Mouse (Mus musculus) liver (tissue): ENCODE results near the gene Mgat4e.
"Not testable (repeated sequence)": the region's sequence is repeated elsewhere in the genome, so short reads cannot be mapped to it uniquely, and the experiment has no call there.

Experiments
- DNase-seq: peaks from one replicate; pipeline ENCODE4 v3.0.0-alpha.2; 2020; ENCODE audit warnings: mixed read lengths

The Mgat4e gene

DNA sequence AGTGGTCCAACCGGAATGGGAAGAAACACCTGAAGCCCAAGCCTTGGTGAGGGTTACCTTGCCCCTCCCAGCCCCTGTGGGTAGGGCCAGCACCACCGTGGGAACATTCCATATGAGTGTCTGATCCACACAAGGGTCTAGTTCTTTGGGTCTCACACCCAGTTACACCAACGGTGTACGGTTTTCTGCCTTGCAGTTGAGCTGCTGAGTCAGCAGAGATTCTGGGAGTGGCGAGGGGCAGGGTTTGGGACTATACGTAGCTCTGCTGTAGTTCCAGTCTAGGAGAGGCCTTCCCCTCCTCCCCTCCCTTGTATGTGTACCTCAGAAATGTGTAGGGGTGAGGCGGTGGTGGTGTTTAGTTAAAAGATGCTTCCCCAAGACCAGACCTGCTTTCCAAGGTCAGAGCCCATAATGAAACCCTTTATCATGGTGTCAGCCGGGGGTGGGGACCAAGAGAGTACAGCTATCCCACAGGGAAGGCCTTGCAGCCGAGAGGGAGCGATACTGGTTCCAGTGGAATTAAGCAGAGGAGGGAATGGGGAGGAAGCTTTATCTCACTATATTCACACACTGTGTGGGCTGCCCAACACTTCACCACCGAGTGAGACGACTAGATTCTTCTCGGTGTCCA is 5.9 kb upstream of the Mgat4e start:
- DNase-seq = peak; percentile 56

GRCm38 (mm10) chr1:134552396-134552795 is 2.9 kb upstream of the Mgat4e start:
- DNase-seq = no peak

DNA sequence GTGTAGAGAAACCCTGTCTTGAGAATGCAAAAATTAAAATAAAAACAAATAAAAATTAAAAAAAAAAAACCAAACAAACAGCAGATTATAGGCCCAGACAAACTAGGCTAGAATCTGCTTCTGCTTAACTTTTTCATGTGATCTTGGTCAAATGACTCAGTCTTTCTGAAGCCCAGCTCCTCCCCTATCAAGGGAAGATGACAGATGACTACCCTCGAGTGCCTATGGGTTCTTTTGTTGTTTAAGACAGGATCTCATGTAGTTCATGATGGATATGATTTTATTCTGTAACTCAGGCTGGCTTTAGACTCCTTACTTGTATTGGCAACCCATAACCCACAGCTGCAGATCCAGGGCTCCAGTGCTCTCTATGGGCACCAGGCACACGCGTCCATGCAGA is 2.4 kb upstream of the Mgat4e start:
- DNase-seq = no peak

- no peak for DNase-seq
Measured at GRCm38 (mm10) chr1:134548231-134548630, 1.3 kb downstream of the Mgat4e start.

GRCm38 (mm10) chr1:134540610-134541009 is 8.9 kb downstream of the Mgat4e start:
- DNase-seq = no peak

GRCm38 (mm10) chr1:134535513-134535912 is 14.0 kb downstream of the Mgat4e start:
- DNase-seq = peak; percentile 28

DNA sequence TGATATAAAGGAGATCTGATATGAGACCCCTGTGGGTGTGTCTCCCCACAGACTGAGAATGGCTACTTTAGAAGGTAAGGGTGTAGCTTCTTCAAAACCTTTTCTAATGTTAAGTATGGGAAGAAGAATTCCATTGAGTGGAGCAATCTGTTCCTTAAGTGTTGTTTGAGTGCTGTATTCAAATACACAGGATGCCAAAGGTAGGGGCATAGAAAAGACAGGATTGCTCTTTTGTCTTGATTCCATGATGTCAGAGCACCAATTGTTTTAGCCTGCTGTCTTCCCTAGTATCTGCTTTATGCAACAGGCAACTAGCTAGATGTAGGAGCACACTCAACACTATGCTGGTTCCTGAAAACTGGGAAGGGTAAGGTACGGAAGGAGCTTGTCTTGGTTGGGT is 14.4 kb downstream of the Mgat4e start:
- DNase-seq = no peak

DNA sequence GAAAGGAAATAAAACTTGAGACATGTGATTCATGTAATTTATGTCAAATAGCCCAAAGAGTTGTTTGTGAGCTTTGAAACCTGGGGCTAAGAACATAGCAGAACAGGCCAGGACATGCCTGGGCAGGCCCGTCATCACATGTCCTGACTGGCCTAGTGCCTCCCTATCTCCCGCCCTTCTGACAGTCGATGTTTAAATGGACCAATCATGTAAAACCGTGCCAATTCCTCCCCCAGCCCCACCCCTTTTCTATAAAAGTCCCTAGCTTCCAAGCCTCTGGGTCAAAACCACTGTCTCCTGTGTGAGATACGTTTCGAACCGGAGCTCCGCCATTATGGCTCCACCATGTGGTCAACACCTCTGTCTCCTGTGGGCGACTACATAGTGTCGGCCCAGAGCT is 15.8 kb downstream of the Mgat4e start:
- DNase-seq = not testable (repeated sequence)

- no peak for DNase-seq
Measured at GRCm38 (mm10) chr1:134530618-134531017, 18.9 kb downstream of the Mgat4e start.

- peak; percentile 75 for DNase-seq
Measured at GRCm38 (mm10) chr1:134526752-134527151, 22.7 kb downstream of the Mgat4e start.

GRCm38 (mm10) chr1:134525015-134525414 is 24.5 kb downstream of the Mgat4e start:
- no peak for DNase-seq

DNA sequence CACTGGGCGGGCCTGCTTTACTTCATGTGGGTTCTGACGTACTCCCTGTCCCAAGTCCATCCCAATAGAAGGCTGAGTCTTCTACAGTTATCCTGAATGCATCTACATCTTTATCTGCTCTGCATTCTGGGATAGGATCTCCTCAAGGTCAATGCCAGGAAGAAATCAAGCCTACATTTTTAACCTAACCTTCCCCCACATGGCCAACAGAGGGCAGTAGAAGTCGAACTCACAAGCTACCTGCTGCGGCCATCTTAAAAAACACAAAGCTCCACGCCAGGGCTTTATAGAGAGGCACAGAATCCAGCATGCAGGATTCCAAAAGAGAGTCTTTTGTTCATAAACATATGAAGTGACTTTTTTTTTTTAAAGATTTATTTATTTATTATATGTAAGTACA is 25.1 kb downstream of the Mgat4e start:
- peak; percentile 39 for DNase-seq

- no peak for DNase-seq
Measured at GRCm38 (mm10) chr1:134522325-134522724, 27.2 kb downstream of the Mgat4e start.

GRCm38 (mm10) chr1:134521163-134521562 is 28.3 kb downstream of the Mgat4e start:
- no peak for DNase-seq

- DNase-seq = peak; percentile 43
Measured at GRCm38 (mm10) chr1:134520001-134520721, 29.3 kb downstream of the Mgat4e start.

GRCm38 (mm10) chr1:134519201-134519600 is 30.3 kb downstream of the Mgat4e start:
- DNase-seq = not testable (repeated sequence)

GRCm38 (mm10) chr1:134518677-134519076 is 30.8 kb downstream of the Mgat4e start:
- peak; percentile 86 for DNase-seq

DNA sequence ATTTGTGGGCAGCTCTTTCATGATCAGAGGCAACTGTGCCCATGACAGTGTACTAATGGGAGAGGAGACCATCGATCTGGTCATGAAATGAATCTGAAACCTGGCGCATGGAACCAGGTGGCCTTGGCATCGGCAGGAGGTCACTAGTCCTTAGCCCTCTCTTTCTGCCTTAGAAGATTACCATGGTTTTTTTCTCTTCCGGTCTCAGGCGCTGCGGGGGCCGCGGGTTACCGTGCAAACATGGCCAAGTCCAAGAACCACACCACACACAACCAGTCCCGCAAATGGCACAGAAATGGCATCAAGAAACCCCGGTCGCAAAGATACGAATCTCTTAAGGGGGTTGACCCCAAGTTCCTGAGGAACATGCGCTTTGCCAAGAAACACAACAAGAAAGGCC is 31.6 kb downstream of the Mgat4e start:
- not testable (repeated sequence) for DNase-seq

DNA sequence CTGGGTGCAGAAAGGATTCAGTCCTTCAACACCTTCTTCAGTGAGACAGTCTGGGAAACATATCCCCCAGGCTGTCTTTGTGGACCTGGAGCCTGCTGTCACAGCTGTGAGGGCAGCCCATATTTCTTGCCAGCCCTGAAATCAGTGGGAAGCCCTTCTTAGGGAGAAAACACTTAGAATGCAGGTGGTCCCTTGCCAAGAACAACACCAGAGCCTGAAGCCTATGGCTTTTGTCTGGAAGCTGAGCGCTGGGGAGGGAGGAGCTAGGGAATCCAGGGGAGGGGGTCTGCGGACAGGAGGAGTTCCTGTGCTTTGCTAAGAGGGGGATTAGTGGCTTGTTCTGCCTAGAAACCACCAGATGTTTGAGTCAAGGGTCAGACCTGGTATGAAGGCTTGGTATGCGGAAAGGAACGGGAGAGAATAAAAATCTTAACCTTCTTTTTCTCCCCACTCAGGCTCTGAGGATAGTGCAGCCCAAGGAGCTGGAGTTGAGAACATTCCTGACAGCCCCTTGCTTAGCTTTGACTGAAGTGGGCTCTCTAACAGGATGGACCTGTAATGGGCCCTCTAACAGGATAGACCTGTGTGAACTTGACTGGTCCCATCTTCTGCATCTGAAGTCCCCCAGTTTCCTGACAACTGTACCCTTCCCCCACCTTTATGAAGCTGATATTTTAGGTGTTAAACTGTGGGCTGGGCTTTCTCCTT is 32.8 kb downstream of the Mgat4e start:
- peak; percentile 31 for DNase-seq

DNA sequence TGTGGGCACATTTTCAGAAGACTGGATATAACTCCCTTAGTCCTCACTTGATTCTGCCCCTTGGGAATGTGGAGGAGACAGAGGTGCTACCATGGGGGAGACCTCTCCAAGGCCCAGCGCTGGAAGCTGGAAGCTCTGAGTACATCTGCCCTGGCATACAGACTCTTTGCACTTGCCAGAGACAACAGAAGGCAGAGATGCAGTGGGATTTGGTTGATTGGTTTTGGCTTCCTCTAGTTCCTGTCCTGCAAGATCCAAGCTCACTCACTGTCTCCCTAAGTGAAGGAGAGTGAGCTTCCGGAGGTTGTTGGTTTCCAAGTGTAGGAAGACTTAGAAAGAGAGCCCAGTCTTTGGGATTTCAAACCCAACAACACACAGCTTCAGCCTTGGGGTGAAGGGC is 33.6 kb downstream of the Mgat4e start:
- DNase-seq = no peak

DNA sequence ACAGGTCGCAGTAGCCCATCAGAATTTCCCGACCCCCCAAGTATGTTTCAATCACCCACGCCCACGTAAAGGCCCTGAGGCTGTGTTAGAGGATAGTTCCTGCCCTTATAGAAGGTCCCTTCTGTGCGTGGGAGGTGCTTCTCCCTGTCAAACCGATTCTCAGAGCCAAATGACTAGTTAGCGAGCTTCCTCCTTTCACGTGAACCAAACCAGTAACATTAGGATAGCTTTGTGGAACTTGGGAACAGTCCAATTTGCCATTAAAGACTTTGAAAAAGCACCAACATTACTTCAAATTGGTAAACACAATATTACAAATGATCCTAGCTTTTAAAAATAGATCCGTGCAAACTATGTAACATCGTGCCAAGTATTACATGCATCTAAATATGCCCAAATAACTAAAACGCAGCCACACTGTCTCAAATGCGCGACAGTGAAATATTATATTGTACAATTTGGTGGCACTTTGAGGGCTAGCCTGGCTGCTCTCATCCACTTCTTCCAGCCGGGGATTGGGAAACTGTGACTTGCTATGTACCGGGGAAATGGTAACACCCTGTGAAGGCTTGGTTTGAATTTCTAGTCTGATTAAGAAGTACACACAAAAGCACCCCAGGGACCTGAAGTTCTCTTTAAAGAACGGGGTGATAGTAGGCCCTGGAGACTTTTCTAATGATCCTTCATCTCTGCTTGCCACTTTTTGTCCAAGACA is 35.4 kb downstream of the Mgat4e start:
- no peak for DNase-seq

DNA sequence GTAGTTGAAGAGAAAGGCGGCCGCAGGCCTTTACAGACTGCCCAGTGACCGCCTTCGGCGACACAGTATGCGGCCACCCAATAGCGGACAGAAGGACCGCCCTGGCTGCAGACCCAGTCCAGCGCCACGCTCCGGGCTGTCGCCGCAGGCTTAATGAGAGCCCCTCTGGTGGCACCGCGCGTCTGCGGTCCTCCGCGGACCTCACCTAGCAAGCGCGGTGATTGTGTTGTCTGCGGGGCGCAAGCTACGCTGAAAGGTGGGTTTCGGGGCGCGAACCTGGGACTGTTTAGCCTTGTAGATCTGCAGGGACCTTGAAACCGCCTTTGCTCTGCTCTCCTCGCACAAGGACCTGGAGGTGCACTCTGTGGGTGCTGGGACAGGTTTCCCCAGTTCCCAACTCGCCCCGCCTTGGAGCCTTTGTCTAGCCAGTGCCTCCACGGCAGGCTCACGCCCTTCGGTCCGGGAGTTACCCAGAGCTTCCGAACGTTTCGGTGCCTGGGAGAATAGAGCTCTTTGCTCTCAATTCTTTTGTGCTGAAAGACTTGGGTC is 36.1 kb downstream of the Mgat4e start:
- DNase-seq = peak; percentile 23

DNA sequence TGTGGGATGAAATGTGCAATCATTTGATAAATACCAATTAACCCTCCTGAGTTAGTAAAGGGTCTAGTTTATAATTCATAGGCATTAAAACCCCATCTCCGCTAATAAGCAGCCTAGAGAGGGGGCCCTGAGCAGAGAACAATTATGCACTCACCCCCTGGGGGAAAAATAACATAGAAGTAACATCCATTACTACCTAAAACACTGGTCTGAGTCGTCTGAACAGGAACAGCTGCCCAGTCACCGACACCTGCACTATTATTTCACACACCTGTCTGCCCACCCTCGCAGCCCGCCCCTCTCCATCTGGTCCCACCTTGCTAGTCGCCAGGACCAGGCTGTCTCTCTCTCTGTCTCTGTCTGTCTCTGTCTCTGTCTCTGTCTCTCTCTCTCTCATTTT is 36.9 kb downstream of the Mgat4e start:
- no peak for DNase-seq
